Mouse (Mus musculus) forebrain, embryonic 15.5 days (tissue): Measurements from ENCODE around the gene Pttg1ip. TPM values are rescaled to one million over a fixed set of nuclear protein-coding genes. Genes with fewer than 3 reads are reported as not detected.

Source experiments
- ATAC-seq: fragments of 200-750 bp; cut with Nextera tagmentation; replicated peaks from 2 replicates; pipeline ENCODE4 v1.8.0; 2017; ENCODE audit warnings: mild to moderate bottlenecking, moderate TSS enrichment, moderate library complexity
- H3K27ac ChIP-seq: fragments of 300-500 bp; sonication (generic); replicated peaks from 2 replicates; pipeline ENCODE4 v1.5.1; 2015; ENCODE audit warnings: mild to moderate bottlenecking, inconsistent platforms
- H3K27me3 ChIP-seq: fragments of 300-500 bp; sonication (generic); 2 replicates; pipeline ENCODE4 v1.6.1; 2015; ENCODE audit warnings: inconsistent platforms
- H3K36me3 ChIP-seq: fragments of 300-500 bp; sonication (generic); 2 replicates; pipeline ENCODE4 v1.6.1; 2015; ENCODE audit warnings: mild to moderate bottlenecking, inconsistent platforms
- H3K4me1 ChIP-seq: fragments of 300-500 bp; sonication (generic); 2 replicates; pipeline ENCODE4 v1.6.1; 2015; ENCODE audit warnings: inconsistent platforms
- H3K4me2 ChIP-seq: fragments of 300-500 bp; sonication (generic); replicated peaks from 2 replicates; pipeline ENCODE4 v1.6.1; 2015; ENCODE audit warnings: mild to moderate bottlenecking, inconsistent platforms
- H3K4me3 ChIP-seq: fragments of 300-500 bp; sonication (generic); 2 replicates; pipeline ENCODE4 v1.5.1; 2015; ENCODE audit warnings: mild to moderate bottlenecking, inconsistent platforms
- H3K9ac ChIP-seq: fragments of 300-500 bp; sonication (generic); replicated peaks from 2 replicates; pipeline ENCODE4 v1.6.1; 2015; ENCODE audit warnings: mild to moderate bottlenecking, inconsistent platforms
- H3K9me3 ChIP-seq: fragments of 300-500 bp; sonication (generic); 2 replicates; pipeline ENCODE4 v1.6.1; 2016; ENCODE audit warnings: inconsistent platforms
- WGBS: fragments of 180-500 bp; shearing (Covaris S2); methylation state at CpG from one replicate; pipeline ENCODE4 v1.1.7; 2015; ENCODE audit warnings: mixed read lengths; 5-methylcytosine and 5-hydroxymethylcytosine counted together
- microRNA counts: library from miRNA; unstranded; fragments of <30 nt; microRNA quantifications from one replicate; lab custom pipeline; 2016
- microRNA-seq: library from miRNA; unstranded; fragments of <30 nt; microRNA quantifications from one replicate; pipeline ENCODE4, GENCODE M21; 2016
- polyA plus RNA-seq: library from polyadenylated mRNA; unstranded; fragments of >200 nt; fragmentation: Nextera tagmentation; extraction: Ambion mirVana; gene quantifications from 2 replicates; pipeline ENCODE4 v1.2.1, GENCODE M21; 2015

Gene Pttg1ip
- polyA plus RNA-seq, 1 experiment from 2014 or later, result 71.0 TPM

DNA sequence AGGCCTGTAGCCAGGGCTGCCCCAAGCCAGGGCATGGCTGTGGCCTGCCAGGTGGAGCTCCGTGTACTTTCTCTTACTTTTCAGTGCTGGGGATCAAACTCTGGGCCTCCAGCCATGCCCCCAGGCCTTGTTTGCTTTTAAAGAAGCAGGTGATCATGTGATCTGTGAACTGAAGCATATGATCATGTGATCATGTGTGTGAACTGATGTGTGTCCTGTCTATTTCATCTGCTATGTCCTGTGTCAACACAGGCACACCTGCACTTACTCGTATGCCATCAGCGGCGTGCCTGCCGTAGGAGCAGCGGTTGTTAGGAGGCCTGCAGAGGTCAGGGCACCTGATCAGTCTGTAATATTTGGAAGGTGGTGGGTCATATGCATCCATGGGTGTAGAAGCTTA, 52.5 kb downstream of the Pttg1ip start:
- no peak overlapping the region for H3K27ac ChIP-seq
- no peaks in the 10 kb centered on the region for H3K27me3 ChIP-seq
- 81% methylated on average over 6 of the region's 6 CpGs for WGBS
- H3K9ac ChIP-seq, result no peak overlapping the region
- H3K36me3 ChIP-seq, result peaks cover 35% of the 10 kb centered on the region
- no peak overlapping the region for H3K4me3 ChIP-seq
- H3K4me1 ChIP-seq, result peaks cover 15% of the 10 kb centered on the region; the same call in 1 of the 2 replicates
- no peaks in the 10 kb centered on the region for H3K9me3 ChIP-seq
- H3K4me2 ChIP-seq, result no peak overlapping the region
- ATAC-seq, result no peak

DNA sequence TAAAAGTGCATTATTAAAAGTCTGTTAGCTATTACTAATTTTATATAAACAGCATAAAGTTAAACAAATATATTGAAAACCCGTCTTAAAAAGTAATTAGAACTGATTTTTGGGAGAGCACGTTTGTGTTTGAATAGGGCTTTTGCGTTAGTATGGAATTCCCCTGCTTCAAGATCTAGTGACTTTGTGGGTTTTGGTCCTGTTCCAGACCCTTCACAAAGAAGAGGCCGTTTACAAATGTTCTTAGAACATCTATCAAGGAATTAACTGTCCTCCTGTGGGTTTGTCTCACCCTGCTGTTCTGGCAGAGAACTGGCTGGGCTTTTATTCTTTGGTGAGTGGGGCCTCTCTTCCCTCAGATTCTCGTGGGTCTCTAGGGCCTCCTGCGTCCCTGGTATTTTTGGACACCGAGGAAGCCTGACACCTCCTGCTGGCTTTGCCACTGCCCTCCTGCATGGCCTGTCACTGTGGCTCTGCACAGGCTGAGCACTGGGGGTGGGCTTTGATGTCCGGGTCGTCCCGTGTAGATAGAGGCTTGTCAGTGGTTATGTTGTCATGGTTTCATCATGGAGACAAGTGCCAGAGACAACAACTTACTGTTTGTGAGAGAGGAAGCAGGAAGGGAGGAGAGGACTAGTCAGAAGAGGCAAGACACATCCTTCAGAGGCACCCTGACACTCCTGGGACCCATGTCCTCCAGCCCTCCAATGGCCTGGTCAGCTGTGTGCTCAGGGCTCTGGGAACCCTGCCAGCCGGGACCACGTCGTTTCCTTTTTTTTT, 53.1 kb downstream of the Pttg1ip start:
- Histone ChIP-seq H3K4me1 (peaks cover 12% of the 10 kb centered on the region; the same call in 1 of the 2 replicates), H3K4me3 (no peak overlapping the region), H3K27me3 (no peaks in the 10 kb centered on the region), H3K4me2 (no peak overlapping the region), H3K36me3 (peaks cover 35% of the 10 kb centered on the region), H3K9me3 (no peaks in the 10 kb centered on the region), H3K27ac (no peak overlapping the region), H3K9ac (no peak overlapping the region)
- 54% methylated on average over 13 of the region's 13 CpGs for WGBS
- 0 out of 2 replicates have a peak, but pooled peaks have one; percentile 26 for ATAC-seq

DNA sequence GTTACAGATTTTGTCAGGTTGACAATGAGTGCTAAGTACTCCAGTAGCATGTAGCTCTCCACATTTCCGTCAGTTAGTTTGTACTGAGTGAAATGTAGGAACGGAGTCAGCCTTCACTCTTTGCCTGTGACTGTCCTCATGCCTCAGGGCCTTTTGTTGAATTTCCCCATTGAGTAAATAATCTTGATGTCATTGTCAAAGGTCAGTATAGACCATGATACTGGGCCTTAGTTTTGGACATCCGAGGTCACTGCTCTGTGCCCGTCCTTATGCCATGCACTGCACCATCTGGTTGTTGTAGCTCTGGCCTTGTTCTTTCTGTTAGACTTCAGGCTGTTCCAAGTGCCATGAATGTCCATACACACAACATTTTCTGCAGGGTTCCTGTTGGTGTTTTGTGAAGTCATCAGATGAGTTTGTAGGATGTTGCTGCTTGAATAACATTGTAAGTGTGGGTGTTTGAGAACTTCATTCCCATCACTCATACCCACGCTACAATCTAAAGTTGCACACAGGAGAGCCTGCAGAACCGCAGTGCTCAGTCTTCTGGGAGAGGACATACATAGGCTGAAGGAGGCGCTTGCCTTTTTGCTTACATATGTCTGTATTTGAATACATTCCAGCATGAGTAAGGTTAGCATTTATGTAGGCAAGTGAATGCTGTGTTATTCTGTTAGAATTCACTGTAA, 54.9 kb downstream of the Pttg1ip start:
- no peak for ATAC-seq
- peaks cover 36% of the 10 kb centered on the region for H3K36me3 ChIP-seq

DNA sequence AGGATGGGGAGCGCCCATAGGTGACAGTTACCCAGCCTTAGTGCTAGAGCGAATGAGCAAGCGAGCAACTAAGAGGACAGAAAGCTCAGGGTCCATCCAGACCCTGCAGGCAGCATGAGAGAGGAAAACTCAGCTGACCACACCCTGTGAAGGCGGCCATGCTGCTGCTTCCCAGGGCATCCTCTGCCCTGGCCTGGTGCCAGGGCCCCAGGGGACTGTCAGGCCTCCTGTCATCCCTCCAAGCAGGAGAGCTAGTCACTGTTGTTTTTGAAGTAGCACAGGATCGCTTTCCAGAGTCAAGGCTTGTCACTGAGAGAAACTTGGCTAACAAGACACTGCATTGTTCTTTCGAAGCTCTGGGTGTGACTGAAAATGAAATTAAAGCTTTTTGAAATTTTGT, 57.4 kb downstream of the Pttg1ip start:
- H3K4me3 ChIP-seq, result no peak overlapping the region
- H3K27ac ChIP-seq, result no peak overlapping the region
- H3K9ac ChIP-seq, result no peak overlapping the region
- ATAC-seq, result no peak
- H3K4me2 ChIP-seq, result no peak overlapping the region
- H3K9me3 ChIP-seq, result no peaks in the 10 kb centered on the region
- WGBS, result 79% methylated on average over 6 of the region's 6 CpGs
- peaks cover 5% of the 10 kb centered on the region; the same call in 1 of the 2 replicates for H3K4me1 ChIP-seq
- peaks cover 44% of the 10 kb centered on the region for H3K36me3 ChIP-seq
- H3K27me3 ChIP-seq, result no peaks in the 10 kb centered on the region

More for the DNA sequence above, 54.9 kb downstream of the Pttg1ip start:
- no peak overlapping the region for H3K9ac ChIP-seq
- no peak overlapping the region for H3K27ac ChIP-seq
- H3K4me3 ChIP-seq, result no peak overlapping the region
- H3K27me3 ChIP-seq, result no peaks in the 10 kb centered on the region
- H3K4me1 ChIP-seq, result peaks cover 5% of the 10 kb centered on the region; the same call in 1 of the 2 replicates
- no peaks in the 10 kb centered on the region for H3K9me3 ChIP-seq
- no peak overlapping the region for H3K4me2 ChIP-seq
- WGBS, result 92% methylated on average over 7 of the region's 7 CpGs

DNA sequence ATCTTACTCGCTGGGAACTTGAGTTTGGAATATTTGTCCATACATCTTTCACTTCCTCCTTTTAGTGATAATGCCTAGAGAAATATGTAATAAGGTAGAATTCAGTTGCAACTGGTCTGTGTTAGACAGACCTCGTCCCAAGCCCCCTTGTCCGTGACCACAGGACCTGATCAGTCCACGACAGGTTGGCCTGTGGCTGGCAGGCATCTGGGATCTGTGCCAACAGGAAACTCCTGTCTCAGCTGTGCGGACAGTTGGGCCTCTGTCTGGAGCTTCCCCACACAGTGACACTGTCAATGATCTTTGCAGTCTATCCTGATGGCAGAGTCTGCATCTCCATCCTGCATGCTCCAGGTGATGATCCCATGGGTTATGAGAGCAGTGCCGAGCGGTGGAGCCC, 61.6 kb downstream of the Pttg1ip start:
- peaks cover 46% of the 10 kb centered on the region for H3K36me3 ChIP-seq
- WGBS, result 84% methylated on average over 7 of the region's 7 CpGs
- H3K9me3 ChIP-seq, result no peaks in the 10 kb centered on the region
- H3K4me2 ChIP-seq, result no peak overlapping the region
- H3K27me3 ChIP-seq, result no peaks in the 10 kb centered on the region
- no peak overlapping the region for H3K4me3 ChIP-seq
- no peak overlapping the region for H3K9ac ChIP-seq
- H3K27ac ChIP-seq, result no peak overlapping the region
- peaks cover 5% of the 10 kb centered on the region; the same call in 1 of the 2 replicates for H3K4me1 ChIP-seq
- ATAC-seq, result no peak

DNA sequence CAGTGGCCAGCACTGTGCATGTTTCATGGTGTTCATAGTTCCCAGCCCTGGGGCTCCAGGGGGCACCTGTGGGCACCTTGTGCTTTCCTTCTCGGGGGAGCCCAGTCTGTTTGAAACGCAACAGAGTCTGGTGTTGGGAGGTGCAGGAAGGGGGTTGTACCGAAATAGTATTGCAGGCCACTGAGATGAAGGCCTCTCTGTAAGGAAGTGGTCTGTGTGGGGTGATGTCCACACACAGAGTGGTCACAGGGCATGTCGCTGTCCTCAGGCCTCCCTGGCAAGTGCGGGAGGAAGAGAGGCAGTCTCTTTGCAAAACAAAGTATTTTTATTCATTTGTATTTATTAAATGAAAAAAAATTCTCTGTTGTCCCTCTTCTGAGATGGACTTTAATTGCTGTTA, 64.1 kb downstream of the Pttg1ip start:
- H3K27ac ChIP-seq, result no peak overlapping the region
- H3K9me3 ChIP-seq, result no peaks in the 10 kb centered on the region
- H3K9ac ChIP-seq, result no peak overlapping the region
- no peak overlapping the region for H3K4me3 ChIP-seq
- no peaks in the 10 kb centered on the region for H3K4me1 ChIP-seq
- peaks cover 46% of the 10 kb centered on the region for H3K36me3 ChIP-seq
- 93% methylated on average over 5 of the region's 5 CpGs for WGBS
- H3K27me3 ChIP-seq, result no peaks in the 10 kb centered on the region
- H3K4me2 ChIP-seq, result no peak overlapping the region
- ATAC-seq, result no peak

DNA sequence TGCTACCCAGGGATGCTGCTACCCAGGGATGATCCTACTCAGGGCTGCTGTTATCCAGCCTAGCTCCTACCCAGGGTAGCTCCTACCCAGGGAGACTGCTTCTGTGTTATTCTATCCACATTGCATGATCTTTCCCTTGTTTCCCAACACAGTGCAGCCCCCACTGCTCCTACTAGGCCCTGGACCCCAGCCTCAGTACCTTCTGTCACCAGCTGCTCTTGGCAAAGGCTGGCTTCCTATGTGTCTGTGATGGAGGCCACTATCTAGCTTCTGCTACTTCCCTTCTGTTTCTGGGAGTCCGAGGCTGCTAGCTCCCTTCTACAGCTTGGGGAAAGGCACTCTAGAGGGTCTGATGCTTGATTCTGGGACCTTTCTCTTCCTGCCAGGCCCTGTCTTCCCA, 65.9 kb downstream of the Pttg1ip start:
- no peaks in the 10 kb centered on the region for H3K4me1 ChIP-seq
- WGBS, result 76% methylated on average over 1 of the region's 1 CpGs
- H3K36me3 ChIP-seq, result peaks cover 31% of the 10 kb centered on the region
- H3K4me2 ChIP-seq, result no peak overlapping the region
- no peaks in the 10 kb centered on the region for H3K27me3 ChIP-seq
- H3K9me3 ChIP-seq, result no peaks in the 10 kb centered on the region
- H3K27ac ChIP-seq, result no peak overlapping the region; the same call in 1 of the 2 replicates
- no peak overlapping the region for H3K4me3 ChIP-seq
- ATAC-seq, result peak; percentile 45
- H3K9ac ChIP-seq, result no peak overlapping the region

DNA sequence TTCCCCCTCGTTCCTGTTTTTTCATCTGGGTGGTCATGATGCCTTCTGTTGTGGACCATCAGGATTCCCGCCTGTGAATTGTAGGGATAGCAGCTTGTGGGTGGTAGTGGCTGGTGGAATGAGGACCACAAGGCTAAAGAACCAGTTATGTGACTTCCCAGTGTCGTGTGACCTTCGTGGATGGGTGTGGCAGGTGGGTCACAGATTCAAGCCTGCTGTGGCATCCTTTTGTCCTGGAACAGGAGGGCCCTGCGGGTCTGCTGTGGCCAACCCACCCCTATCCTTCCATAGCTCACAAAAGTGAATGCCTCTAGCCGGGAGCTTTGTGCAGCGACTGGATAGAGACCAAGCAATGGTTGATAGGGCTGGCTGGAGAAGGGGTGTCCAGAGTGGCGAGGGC, 66.4 kb downstream of the Pttg1ip start:
- 88% methylated on average over 8 of the region's 8 CpGs for WGBS
- H3K27me3 ChIP-seq, result no peaks in the 10 kb centered on the region
- H3K4me2 ChIP-seq, result no peak overlapping the region
- H3K9ac ChIP-seq, result no peak overlapping the region
- no peaks in the 10 kb centered on the region for H3K4me1 ChIP-seq
- H3K27ac ChIP-seq, result no peak overlapping the region; the same call in 1 of the 2 replicates
- no peak overlapping the region for H3K4me3 ChIP-seq
- no peaks in the 10 kb centered on the region for H3K9me3 ChIP-seq
- peaks cover 30% of the 10 kb centered on the region for H3K36me3 ChIP-seq
- ATAC-seq, result no peak

MicroRNAs encoded within 50 kb of the gene (microRNA counts, 519-probe panel; counts per million panel counts)
- not detected for microRNA mmu-miR-1930 (lab: Ali Mortazavi, UCI)

Small RNA genes within 50 kb of the gene (microRNA-seq; reads per million reads assigned to microRNA genes)
- gene Mir1930, result 13.2 reads per million, percentile 28 among the genes with 10 or more reads in this experiment

Other genes with a start within 250 kb of the Pttg1ip start
- 11.9 and 12.6 TPM in 2 replicates for gene Adarb1, start 163.4 kb upstream of the Pttg1ip start, polyA plus RNA-seq
- 43.0 and 44.2 TPM in 2 replicates for gene Fam207a, start 65.9 kb upstream of the Pttg1ip start, polyA plus RNA-seq
- 0.65 and 0.87 TPM in 2 replicates for gene Itgb2, start 51.5 kb upstream of the Pttg1ip start, polyA plus RNA-seq
- 318 and 322 TPM in 2 replicates for gene Sumo3, start 24.4 kb downstream of the Pttg1ip start, polyA plus RNA-seq
- 4.2 and 8.6 TPM in 2 replicates for gene Gm49325, start 24.5 kb downstream of the Pttg1ip start, polyA plus RNA-seq
- 108 and 117 TPM in 2 replicates for gene Ube2g2, start 40.6 kb downstream of the Pttg1ip start, polyA plus RNA-seq
- gene Tspear, start 104.8 kb downstream of the Pttg1ip start, polyA plus RNA-seq, result 0.17 and 0.52 TPM in 2 replicates
- gene Gm19402, start 109.0 kb downstream of the Pttg1ip start, polyA plus RNA-seq, result not detected in 2 replicates
- gene Gm9508, start 115.5 kb downstream of the Pttg1ip start, polyA plus RNA-seq, result not detected in 2 replicates
- gene Gm10272, start 124.9 kb downstream of the Pttg1ip start, polyA plus RNA-seq, result not detected in 2 replicates
- gene Gm10024, start 129.7 kb downstream of the Pttg1ip start, polyA plus RNA-seq, result not detected in 2 replicates
- not detected in 2 replicates for gene Gm10142, start 134.1 kb downstream of the Pttg1ip start, polyA plus RNA-seq
- not detected in 2 replicates for gene Krtap12-1, start 138.9 kb downstream of the Pttg1ip start, polyA plus RNA-seq
- not detected in 2 replicates for gene Gm10100, start 144.8 kb downstream of the Pttg1ip start, polyA plus RNA-seq
- not detected in 2 replicates for gene Gm18596, start 160.9 kb downstream of the Pttg1ip start, polyA plus RNA-seq
- gene Gm9736, start 169.6 kb downstream of the Pttg1ip start, polyA plus RNA-seq, result not detected in 2 replicates
- gene Gm3233, start 178.0 kb downstream of the Pttg1ip start, polyA plus RNA-seq, result not detected in 2 replicates
- gene Gm3238, start 189.6 kb downstream of the Pttg1ip start, polyA plus RNA-seq, result not detected in 2 replicates
- gene Gm7138, start 195.2 kb downstream of the Pttg1ip start, polyA plus RNA-seq, result not detected in 2 replicates
- not detected in 2 replicates for gene Gm3250, start 200.8 kb downstream of the Pttg1ip start, polyA plus RNA-seq
- not detected in 2 replicates for gene Gm7137, start 206.5 kb downstream of the Pttg1ip start, polyA plus RNA-seq
- not detected in 2 replicates for gene Gm9639, start 213.4 kb downstream of the Pttg1ip start, polyA plus RNA-seq
- not detected in 2 replicates for gene Gm19668, start 217.4 kb downstream of the Pttg1ip start, polyA plus RNA-seq
- gene Gm9507, start 230.1 kb downstream of the Pttg1ip start, polyA plus RNA-seq, result not detected in 2 replicates
- gene Gm2696, start 233.0 kb downstream of the Pttg1ip start, polyA plus RNA-seq, result not detected in 2 replicates
- gene Krtap10-4, start 245.4 kb downstream of the Pttg1ip start, polyA plus RNA-seq, result not detected in 2 replicates